ENCODE assay signal across 16 mouse cellular contexts in the genomic region with DNA sequence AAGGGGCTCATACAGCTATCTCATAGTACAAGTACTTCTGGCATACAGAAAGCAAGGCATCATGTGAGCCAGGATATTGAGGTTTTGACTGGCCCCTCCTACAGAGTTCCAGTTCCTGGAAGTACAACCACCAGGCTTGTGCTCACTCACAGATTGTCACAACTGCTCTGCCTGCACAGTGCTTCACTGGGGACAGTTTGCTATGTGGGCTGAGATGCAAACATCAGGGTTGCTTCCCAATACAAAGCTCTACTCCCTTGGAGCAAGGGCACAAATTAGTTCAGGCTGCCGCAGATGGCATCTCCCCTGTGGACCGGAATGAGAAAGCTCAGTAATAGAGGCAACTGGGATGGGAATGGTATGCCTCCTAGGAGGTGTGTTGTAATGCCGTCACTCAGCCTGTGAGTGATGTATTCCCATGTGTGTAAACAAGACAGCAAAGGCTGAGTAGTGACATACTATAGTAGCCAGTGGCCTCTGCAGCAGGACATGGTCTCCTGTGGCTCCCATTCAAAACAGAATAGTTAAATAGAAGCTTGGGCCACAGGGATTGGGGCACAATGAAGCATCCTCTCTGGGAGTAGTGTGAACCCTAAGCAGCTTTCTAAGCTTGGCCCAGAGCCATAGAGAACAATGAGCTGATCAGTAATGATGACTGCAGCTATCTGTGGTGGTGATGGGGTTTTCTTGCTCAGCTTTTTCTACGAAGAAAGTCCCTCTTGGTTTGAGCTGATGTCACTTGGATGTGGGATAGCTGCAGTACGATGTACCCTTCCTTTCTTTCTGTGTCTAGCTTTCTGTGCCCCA.
A peak's percentile ranks its signal among the peaks of the same experiment; 100 is the strongest.
DNase-seq lines count a peak whose midpoint lies in the region; ATAC-seq lines count a peak whose summit lies in the region.
"Had no signal": no experiment of that assay in that cellular context is flagged by ENCODE, and none has a peak within 500 bp of the region (broad histone marks: within the 10 kb centered on the region; RNA-seq: fewer than 3 reads in every experiment).

No protein-coding gene starts in this region.

- DNase-seq in hindbrain, embryonic 11.5 days (ENCODE audit: low spot score): peak; percentile 14
- DNase-seq in hindbrain, embryonic 10.5 days (ENCODE audit: low spot score): no peak
- DNase-seq in brain, adult 2 months (ENCODE audit: low read depth, low spot score): peak; percentile 58
- DNase-seq in midbrain, embryonic 14.5 days: peak; percentile 54
- DNase-seq in layer of hippocampus, postnatal 10 days (ENCODE audit: low spot score in 2 of 2): no peak
- DNase-seq in urinary bladder, postnatal 14 days (ENCODE audit: low spot score): no peak
- DNase-seq: cerebellum, adult 11-12 months; heart, adult 2 months; kidney, adult 9 months; kidney, postnatal 4 days; right cerebral cortex, postnatal 4 days had no signal

- H3K4me1 ChIP-seq in hindbrain, embryonic 11.5 days (replicated peaks; ENCODE audit: control insufficient read depth, insufficient read depth, low read length): no peaks in the 10 kb centered on the region; the same call in 1 of the 2 replicates
- peaks cover 22% of the 10 kb centered on the region for H3K4me1 ChIP-seq in hindbrain, embryonic 10.5 days (replicated peaks)
- no peaks in the 10 kb centered on the region; the same call in 1 of the 2 replicates for H3K4me1 ChIP-seq in forebrain, embryonic 16.5 days (replicated peaks; ENCODE audit: control insufficient read depth, insufficient read depth, low read length)
- peaks cover 13% of the 10 kb centered on the region for H3K4me1 ChIP-seq in midbrain, embryonic 14.5 days (ENCODE audit: control insufficient read depth, insufficient read depth, low read length)
- H3K4me1 ChIP-seq: liver, embryonic 15.5 days had no signal

- no peak overlapping the region for H3K27ac ChIP-seq in hindbrain, embryonic 11.5 days (ENCODE audit: low read depth, low read length)
- no peak overlapping the region for H3K27ac ChIP-seq in hindbrain, embryonic 10.5 days
- H3K27ac ChIP-seq in forebrain, embryonic 16.5 days (ENCODE audit: low read length): no peak overlapping the region
- no peak overlapping the region for H3K27ac ChIP-seq in midbrain, embryonic 14.5 days (replicated peaks; ENCODE audit: low read depth, low read length)
- H3K27ac ChIP-seq: heart, adult 2 months; limb, embryonic 12.5 days; liver, embryonic 15.5 days had no signal

- peak; percentile 76 for ATAC-seq in hindbrain, embryonic 11.5 days (ENCODE audit: low FRiP score)
- ATAC-seq in forebrain, embryonic 16.5 days: 0 out of 2 replicates have a peak, but pooled peaks have one; percentile 45
- ATAC-seq in midbrain, embryonic 14.5 days (ENCODE audit: low FRiP score, low TSS enrichment): peak; percentile 24; the same call in 1 of the 2 replicates
- no peak for ATAC-seq in megakaryocyte progenitor cell, adult 5-6 weeks (replicated peaks; ENCODE audit: poor library complexity)
- ATAC-seq: inflammation-experienced regulatory T-cells, adult 6 months had no signal

- no peaks in the 10 kb centered on the region for H3K36me3 ChIP-seq in hindbrain, embryonic 11.5 days (ENCODE audit: control insufficient read depth, insufficient read depth, low read length)
- H3K36me3 ChIP-seq in hindbrain, embryonic 10.5 days: no peaks in the 10 kb centered on the region
- H3K36me3 ChIP-seq in forebrain, embryonic 16.5 days (ENCODE audit: control insufficient read depth, insufficient read depth): no peaks in the 10 kb centered on the region
- no peaks in the 10 kb centered on the region for H3K36me3 ChIP-seq in midbrain, embryonic 14.5 days (ENCODE audit: control insufficient read depth, insufficient read depth, low read length)
- H3K36me3 ChIP-seq: limb, embryonic 12.5 days; liver, embryonic 15.5 days had no signal

- no peaks in the 10 kb centered on the region for H3K9me3 ChIP-seq in hindbrain, embryonic 11.5 days (ENCODE audit: control insufficient read depth, low read length)
- H3K9me3 ChIP-seq in hindbrain, embryonic 10.5 days: no peaks in the 10 kb centered on the region
- H3K9me3 ChIP-seq in forebrain, embryonic 16.5 days (ENCODE audit: control insufficient read depth, low read length): no peaks in the 10 kb centered on the region
- no peaks in the 10 kb centered on the region for H3K9me3 ChIP-seq in midbrain, embryonic 14.5 days (ENCODE audit: control insufficient read depth, low read length)
- H3K9me3 ChIP-seq: limb, embryonic 12.5 days; liver, embryonic 15.5 days had no signal

- no peak overlapping the region for H3K4me3 ChIP-seq in hindbrain, embryonic 11.5 days (ENCODE audit: low read depth, low read length)
- H3K4me3 ChIP-seq in hindbrain, embryonic 10.5 days: no peak overlapping the region
- no peak overlapping the region for H3K4me3 ChIP-seq in forebrain, embryonic 16.5 days (replicated peaks; ENCODE audit: low read length)
- H3K4me3 ChIP-seq in midbrain, embryonic 14.5 days (replicated peaks; ENCODE audit: low read depth, low read length): no peak overlapping the region
- H3K4me3 ChIP-seq: heart, adult 2 months; limb, embryonic 12.5 days; liver, embryonic 15.5 days had no signal

- 0 out of 2 replicates have a peak, but pooled peaks cover 2% of the 10 kb centered on the region for H3K27me3 ChIP-seq in hindbrain, embryonic 11.5 days (ENCODE audit: control insufficient read depth, insufficient read depth, low read length)
- H3K27me3 ChIP-seq in hindbrain, embryonic 10.5 days (ENCODE audit: insufficient read depth, poor library complexity, severe bottlenecking): no peaks in the 10 kb centered on the region; the same call in 1 of the 2 replicates
- no peaks in the 10 kb centered on the region for H3K27me3 ChIP-seq in forebrain, embryonic 16.5 days (replicated peaks; ENCODE audit: control insufficient read depth, insufficient read depth, low read length)
- H3K27me3 ChIP-seq in midbrain, embryonic 14.5 days (ENCODE audit: control insufficient read depth, insufficient read depth, low read length): no peaks in the 10 kb centered on the region
- H3K27me3 ChIP-seq: liver, embryonic 15.5 days had no signal

- no peak overlapping the region for H3K4me2 ChIP-seq in hindbrain, embryonic 11.5 days (replicated peaks; ENCODE audit: low read depth, low read length)
- H3K4me2 ChIP-seq in forebrain, embryonic 16.5 days (ENCODE audit: low read length): no peak overlapping the region
- no peak overlapping the region for H3K4me2 ChIP-seq in midbrain, embryonic 14.5 days (ENCODE audit: low read length)
- H3K4me2 ChIP-seq: limb, embryonic 12.5 days; liver, embryonic 15.5 days had no signal

- 41% methylated on average over 5 of the region's 5 CpGs for WGBS in hindbrain, embryonic 11.5 days
- WGBS in hindbrain, embryonic 10.5 days: 49% methylated on average over 5 of the region's 5 CpGs
- WGBS in forebrain, embryonic 16.5 days: 64% methylated on average over 5 of the region's 5 CpGs
- 39% methylated on average over 5 of the region's 5 CpGs for WGBS in midbrain, embryonic 14.5 days

- no peak overlapping the region for H3K9ac ChIP-seq in hindbrain, embryonic 11.5 days (ENCODE audit: low read depth, low read length)
- H3K9ac ChIP-seq in forebrain, embryonic 16.5 days (replicated peaks; ENCODE audit: low read depth, low read length): no peak overlapping the region
- H3K9ac ChIP-seq in midbrain, embryonic 14.5 days (replicated peaks; ENCODE audit: low read length): no peak overlapping the region
- H3K9ac ChIP-seq: limb, embryonic 12.5 days; liver, embryonic 15.5 days had no signal

Comparison
In these comparisons a context has a peak if more than half of its experiments do, and no peak if none do; other contexts are left out.
1. DNase-seq: peak in hindbrain, embryonic 11.5 days (single experiment), brain, adult 2 months (single experiment) and midbrain, embryonic 14.5 days (single experiment); none in hindbrain, embryonic 10.5 days (single experiment), layer of hippocampus, postnatal 10 days (0 of 2) and urinary bladder, postnatal 14 days (single experiment).